Mouse (Mus musculus) ovary, postnatal 14 days (tissue): Measurements from ENCODE around the gene Gimap9.

ENCODE experiments used
- DNase-seq: peaks from one replicate; pipeline ENCODE4 v3.0.0; 2022; ENCODE audit warnings: low spot score

Gimap9 gene

DNA sequence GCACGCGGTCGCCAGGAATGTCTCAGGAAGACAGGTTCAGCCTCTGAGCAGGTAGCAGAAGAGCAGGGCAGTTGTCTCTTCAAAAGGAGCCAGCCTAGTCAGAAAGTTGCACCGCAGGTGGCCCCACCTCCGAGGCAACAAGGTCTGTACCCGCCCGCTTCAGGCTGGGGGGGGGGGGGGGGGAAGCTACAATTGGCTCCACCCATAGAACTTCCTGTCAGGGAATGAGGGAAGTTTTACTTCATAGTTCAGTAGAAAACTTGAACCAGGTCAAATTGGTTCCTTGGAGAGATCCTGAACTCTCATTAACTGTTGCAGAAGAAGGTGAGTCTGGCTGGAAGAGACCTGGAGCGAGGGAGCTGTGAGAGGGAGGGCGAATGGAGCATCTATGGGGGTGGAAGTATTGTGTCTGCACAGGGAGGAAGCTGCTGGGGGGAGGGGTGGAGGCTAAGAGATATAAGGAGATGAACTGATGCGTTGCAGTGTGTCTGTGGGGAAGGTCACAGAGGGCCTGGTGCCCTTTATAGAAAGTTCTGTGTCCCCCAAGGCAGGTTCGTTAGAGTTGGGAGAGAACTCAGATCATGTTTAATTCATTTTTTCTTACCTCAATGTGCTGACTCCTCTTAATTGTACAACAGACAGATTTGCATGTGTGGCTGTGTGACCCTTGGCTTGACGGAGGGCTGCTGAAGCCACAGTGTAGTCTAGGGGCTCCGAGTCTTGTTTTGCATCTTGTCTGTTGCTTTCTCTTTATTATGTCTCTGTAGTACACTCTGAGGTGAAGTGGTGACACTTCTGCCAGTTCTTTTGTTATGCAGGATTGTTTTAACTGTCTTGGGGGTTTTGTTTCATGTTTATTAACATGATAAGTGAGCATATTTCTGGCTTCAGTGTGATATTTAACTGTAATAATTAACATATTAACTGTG is at the start of gene Gimap9:
Gimap9 (plus strand) TSS at position 199 of the 929 bp plus-strand sequence.
- DNase-seq = no peak

DNA sequence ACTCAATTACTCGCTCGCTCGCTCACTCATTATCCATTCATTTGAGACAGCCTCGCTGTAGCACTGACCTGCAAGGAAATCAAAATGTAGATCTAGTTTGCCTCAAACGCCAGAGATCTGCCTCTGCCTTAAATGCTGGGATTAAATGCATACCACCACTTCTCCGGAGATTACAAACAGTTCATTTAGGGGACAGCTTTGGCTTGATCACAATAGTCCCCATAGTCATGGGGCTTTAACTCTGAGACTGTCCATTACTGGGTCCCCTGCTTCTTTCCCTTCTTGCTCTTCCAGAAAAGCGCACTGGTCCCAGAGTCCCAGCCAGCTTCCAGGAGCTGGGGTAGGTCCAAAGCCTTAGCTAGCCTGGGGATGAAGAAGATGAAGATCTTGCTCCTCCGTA is 49.5 kb upstream of the Gimap9 start, which contains the start of gene AI854703:
AI854703 (plus strand) TSS at position 301 of the 400 bp plus-strand sequence.
- DNase-seq = no peak

DNA sequence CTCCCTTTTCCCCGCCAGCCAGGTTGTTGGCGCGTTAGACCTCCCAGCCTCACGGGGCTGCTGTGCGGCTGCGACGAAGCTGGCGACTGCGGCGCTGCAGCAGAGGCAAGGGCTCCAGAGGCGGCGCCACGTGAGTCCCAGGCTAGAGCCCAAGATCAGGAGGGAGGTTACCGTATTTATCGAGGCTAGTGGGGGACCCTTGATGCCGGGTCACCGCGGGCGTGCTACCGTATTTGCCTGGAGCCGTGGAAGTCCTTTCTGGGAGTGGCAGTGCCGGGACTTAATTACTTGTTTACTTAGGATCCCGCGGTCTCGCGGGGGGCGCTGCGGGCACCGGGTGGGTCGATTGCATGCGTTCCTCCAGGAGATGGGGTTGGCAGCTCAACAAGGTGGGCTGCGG is 48.9 kb upstream of the Gimap9 start:
- DNase-seq = peak; percentile 34

DNA sequence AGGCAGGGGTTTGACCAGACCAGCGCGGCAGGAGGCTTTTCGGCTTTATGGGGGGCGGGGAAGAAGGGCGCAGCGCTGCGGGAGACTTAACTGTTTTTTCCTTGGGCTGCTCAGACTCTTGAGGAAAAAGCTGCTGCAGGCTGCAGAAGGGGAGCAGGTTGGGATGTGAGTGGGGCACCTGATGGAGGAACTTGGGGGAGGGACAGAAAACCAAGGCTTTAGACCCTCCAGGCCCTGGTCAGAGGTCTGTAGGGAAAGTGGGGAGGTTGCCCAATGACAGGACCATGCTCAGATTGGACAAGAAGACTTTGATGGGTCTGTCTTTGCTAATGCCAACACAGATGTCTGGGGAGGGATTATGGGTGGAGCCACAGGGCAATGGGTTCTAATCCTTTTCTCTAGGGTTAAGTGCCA is 48.4 kb upstream of the Gimap9 start:
- no peak for DNase-seq

DNA sequence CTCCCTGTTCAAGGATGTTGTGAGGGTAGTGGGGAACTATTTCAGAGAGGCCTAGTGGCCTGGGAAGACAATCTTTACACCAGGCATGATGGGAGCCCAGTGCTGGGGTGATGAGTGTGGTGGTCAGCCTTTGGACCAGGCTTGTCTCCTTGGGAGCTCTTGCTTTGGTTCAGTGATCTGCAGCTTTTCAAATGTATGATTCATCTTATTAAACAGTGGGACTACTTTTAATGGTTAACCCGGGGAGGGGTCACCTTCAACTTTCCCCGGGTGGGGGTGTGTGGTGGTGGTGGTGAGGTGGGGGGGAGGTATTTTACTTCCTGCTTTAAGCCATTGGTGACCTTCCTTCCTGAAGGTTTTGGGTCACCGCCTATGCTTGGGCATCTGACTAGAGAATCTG is 47.6 kb upstream of the Gimap9 start:
- no peak for DNase-seq

DNA sequence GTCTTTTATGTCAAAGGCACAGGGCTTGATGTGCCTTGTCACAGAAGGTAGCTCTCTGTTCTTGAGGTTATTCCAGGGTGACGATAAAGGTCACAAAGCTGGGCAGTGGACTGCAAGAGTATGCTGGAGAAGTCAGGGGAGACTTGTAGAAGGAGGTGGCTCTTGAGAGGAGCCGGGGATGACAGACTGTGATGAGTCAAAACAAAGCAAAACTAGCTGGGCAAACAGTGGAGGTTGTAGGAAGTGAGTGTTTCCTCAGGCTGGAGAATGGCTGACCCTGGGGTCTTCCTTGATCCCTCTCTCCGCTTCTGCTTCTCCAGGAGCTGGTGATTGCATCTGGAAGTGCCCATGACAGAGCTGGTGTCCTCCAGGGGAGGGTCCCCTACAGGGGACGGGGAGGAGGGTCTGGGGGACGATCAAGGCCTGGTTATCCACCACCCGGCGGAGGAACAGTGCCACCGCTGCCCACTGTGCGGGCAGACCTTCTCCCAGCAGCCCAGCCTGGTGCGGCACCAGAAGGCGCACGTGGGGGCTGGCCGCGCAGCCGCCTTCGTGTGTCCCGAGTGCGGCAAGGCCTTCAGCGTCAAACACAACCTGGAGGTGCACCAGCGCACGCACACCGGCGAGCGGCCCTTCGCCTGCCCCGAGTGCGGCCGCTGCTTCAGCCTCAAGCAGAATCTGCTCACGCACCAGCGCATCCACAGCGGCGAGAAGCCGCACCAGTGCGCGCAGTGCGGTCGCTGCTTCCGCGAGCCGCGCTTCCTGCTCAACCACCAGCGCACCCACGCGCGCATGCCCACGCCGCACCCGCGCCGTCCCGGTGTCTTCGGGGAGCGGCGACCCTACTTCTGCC is 46.9 kb upstream of the Gimap9 start:
- no peak for DNase-seq

DNA sequence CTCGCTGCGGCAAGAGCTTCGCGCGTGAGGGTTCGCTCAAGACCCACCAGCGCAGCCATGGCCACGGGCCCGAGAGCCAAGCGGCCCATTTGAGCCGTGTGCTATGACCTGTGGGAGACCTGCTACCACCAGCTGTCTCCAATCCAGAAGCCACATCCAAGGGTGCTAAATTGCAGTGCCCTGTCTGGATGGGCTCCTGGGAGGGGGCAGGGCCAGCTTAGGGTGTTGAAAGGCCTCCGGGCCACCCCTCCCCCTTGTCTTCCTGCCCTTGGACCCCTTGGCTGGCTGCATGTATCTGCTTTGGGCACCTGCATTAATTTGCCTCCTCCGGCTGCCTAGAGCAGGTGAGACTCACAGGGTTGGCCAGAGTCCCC is 46.3 kb upstream of the Gimap9 start:
- no peak for DNase-seq

DNA sequence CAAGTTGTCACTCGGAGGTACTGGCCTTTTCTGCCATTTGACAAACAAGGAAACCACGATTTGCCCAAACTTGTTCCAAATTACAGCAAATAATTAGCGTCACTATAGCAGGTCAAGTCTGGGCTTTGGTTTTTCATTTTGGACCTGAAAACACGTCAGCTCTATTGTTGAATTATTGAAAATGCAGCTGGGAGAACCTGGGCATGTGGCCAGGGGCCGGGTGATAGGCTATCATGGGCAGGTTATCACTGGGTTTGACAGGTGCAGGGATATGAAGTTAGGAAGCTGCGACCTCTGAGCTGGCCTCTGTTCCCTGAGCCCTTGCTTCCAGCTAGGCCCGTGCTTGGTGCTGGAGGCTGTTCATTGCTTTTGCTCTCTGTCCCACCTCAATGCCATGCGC is 45.1 kb upstream of the Gimap9 start:
- DNase-seq = no peak

DNA sequence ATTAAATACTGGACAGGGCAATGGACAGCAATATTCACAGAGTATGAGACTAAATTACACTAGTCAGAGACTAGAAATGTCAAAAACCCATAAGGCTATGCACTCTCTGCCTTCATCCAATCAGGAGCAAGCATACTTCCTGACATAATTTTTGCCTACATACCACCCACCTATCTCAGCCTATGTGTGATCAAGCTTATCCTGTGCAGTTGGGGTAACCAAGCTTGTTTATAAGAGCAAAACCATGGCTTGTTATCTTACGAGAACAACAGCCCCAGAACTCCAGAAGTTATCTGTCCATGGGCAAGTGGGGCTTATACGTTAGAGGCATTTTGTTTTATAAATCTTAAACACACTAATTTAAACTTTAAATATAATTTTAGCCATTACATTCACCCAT is 40.8 kb upstream of the Gimap9 start:
- DNase-seq = no peak

DNA sequence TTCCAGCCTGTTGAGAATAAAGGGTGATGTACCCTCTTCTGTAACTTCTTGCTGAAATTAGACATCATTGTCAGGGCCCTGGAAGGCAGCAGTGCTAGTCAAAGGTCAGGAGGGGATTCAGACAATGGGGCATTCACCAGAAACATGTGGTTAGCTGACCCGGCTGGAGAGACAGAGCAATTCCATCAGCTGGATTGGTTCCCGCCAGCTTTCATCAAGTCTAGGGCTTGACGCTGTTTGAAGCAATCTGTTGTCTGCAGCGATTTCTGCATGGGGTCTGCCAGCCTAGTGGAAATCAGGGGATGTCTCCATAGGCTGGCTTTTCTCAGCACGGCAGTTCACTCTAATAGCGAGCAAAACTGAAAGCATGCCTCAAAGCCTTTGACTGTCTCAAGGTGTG is 39.4 kb upstream of the Gimap9 start:
- DNase-seq = no peak

DNA sequence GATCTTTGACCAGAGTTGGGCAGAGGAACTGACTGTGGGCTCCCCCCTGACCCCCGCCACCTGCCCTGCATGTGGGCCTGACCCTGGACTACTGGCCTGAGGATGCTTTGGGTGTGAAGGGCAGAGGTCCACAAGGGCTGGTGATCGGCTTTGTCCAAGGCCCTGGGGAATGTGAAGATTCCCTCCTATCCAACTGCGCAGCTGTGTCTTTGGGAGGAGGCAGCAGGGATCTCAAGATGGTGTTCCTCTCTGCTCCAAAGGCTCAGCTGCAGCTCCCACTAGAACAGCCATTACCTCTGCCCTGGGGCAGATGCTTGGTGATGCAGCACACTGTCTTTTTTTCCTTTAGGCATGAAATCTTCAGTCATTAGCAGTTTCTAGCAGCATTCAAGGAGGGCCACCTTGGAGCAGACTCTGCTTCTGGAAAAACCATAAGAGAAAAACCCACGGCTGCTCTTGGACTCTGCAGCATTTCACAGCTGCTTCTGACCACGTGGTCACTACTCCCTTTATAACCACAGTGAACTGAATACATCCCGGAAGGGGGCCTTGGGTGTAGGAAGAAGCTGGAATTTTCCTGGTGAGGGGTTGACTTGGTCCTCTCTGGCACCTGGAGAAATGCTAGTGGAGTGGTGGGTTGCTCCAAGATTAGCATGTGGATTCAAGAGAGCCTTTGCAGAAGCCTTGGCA is 38.0 kb upstream of the Gimap9 start:
- DNase-seq = no peak

DNA sequence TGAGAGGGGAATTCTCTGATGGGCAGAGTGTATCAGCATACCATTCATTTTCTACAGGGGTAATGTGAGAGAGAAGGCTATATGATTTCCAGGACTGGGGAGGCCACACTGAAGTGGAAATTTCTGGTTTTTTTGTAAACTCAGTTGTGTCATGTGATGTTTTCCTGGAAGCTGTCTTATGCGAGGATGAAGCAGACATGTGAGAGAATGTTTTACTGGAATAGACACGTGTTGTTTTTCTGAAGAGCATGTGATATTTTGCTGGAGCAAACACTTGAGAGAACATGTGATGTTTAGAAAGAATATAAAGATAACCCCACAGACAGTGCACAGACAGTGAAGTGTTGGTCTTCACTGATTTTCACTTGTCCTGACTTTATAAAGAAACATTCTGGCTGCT is 37.4 kb upstream of the Gimap9 start:
- DNase-seq = no peak

DNA sequence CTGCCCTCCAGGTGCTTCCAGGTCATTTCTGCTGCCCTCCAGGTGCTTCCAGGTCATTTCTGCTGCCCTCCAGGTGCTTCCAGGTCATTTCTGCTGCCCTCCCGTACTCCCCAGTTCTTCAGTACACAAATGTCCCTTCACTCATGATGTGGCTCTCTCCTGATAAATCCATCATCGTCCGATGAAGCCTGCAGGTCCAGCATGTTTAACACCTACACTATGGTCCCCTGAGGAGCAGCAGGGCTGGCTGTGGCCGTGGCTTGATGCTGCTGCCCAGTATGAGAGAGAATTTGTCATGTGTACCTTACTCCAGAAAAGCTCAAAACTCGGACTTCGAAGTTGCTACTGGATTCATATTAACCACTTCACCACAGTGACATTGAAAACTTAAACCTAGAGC is 34.5 kb upstream of the Gimap9 start:
- no peak for DNase-seq

DNA sequence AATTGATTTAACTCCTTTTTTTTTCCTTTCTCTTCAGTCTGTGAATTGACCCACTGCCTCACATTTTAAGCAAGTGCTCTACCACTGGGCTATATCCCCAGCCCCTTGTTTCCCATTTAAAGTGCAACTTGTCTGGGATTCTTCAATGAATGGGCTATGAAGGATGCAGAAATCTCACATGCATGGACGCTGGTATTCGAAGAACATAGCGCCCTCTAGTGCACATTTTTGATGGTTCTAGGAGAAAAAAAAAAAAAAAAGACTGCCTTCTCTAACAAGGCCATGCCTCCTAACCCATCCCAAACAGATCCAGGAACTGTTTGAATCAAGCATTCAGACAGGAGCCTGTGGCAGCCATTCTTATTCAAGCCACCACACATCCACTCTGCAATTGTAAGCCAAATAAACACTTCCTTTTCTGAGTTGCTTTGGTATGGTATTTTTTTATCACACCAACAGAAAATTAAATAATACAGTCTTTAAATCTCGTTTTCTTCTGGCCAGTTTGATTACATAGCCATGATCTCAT is 33.1 kb upstream of the Gimap9 start:
- DNase-seq = peak; percentile 39

DNA sequence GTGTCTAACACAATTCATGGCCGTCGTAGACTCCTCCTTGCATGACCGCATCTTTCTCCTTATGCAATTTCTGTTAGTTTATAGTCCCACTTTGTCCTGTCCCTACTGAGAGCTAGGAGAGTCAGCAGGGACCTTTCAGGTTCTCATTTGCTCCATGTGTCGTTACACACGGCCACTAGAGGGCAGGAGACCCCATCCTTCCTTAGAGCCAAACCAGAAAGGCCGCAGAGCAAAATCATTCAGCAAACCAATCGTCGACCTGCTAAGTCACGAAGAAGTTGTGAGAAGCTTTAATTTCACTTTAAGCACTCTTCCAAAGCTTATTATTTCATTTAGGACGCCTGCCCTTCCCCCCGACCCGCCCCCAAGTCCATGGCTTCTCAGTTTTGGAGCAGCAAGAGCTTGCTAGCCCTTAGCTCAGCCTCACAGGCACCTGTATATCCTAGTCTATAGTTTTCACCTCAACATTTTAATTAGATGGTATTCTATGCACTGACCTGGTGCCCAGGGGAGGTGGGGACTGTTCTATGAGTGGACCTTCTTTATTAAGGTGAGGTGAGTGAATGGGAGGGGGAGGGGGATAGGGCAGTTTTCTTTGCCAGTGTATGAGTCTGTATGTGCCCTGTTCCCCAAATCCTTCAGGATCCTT is 30.1 kb upstream of the Gimap9 start:
- DNase-seq = peak; percentile 60

DNA sequence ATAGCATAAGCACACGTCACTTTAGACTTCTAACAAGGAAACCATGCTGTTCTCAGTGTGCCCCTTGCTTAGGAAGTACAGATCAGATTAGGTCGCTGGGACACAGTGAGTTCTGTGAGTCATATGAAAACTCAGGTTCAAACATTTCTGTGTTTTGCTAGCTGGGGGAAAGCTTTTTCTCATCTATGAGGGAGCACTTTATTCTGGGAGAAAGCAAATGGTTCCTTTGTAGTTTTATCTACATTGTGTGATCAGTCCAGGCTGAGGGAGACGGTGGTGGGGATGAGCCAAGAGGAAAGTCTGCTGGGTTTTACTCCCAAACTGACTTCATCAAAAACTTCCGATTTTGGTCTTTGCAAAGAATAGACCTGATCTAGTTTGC is 29.6 kb upstream of the Gimap9 start:
- DNase-seq = no peak

DNA sequence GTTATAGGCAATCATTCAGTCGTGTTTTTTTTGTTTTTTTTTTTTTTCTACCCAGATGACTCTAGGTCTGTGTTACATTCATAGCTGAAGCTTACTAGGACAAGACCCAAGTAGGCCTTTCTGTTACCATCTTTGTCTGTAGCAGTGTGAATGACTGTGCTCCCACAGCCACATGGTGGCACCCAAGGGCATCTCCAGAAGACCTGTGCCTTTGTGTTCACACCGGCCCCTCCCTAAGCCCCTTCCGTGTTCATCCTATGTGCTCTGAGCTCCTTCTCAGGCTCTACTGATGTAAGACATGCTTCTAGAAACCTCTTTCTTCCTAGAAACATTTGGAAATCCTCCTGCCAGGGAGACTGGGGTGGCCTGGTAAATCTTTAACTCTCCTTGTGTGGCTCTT is 28.9 kb upstream of the Gimap9 start, which contains the start of gene Gimap8:
Gimap8 (plus strand) TSS at position 240 of the 400 bp plus-strand sequence.
- DNase-seq = no peak

DNA sequence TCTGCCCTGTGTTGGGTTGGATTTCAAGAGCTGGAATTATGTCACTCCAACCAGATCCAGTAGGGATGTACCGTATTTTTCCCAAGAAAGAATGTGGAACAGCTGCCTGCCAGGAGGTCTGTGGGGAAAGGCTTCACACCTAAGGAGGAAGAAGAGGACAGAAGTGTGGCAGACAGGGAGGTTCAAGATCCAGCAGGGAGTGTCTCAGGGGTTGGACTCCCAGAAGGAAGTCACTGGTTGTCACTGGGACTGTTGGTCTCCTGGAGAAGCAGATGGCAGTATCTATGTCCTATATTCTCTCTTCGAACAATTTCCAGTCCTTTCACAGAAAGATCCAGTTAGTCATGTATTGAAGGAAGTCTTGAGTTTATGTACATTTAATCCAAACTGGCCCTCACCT is 28.3 kb upstream of the Gimap9 start:
- no peak for DNase-seq

DNA sequence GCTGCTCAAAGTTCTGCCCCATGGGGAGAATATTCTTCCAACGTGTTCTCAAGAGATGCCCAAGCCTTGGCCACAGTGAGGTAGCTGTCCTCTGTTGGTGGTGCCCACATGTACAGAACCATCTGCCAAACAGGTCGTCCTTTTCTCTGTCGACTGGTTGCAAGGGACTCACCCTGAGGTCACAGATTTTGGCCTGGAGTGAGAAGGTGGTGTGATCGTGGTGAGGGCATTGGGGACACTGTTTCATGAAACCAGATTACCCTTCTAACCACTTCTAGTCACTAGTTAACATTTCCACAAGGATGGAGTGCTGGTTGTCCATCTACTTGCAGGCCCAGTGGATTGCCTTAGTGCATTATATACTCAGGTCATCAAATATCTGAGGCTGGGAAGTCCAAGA is 27.1 kb upstream of the Gimap9 start:
- no peak for DNase-seq

DNA sequence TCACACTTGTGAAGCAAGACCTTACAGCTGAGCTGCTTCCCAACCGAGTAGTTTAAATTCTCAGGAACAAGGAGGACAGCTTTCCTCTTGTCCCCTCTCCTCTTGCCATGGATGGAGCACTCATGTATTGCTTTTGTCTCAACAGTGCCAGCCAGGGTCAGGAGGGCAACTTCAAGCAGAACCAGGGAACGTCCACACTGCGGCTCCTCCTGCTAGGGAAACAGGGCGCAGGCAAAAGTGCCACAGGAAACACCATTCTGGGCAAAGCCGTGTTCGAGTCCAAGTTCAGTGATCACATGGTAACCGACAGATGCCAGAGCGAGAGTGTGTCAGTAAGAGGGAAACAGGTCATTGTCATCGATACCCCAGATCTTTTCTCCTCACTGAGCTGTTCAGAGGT is 25.9 kb upstream of the Gimap9 start:
- no peak for DNase-seq

DNA sequence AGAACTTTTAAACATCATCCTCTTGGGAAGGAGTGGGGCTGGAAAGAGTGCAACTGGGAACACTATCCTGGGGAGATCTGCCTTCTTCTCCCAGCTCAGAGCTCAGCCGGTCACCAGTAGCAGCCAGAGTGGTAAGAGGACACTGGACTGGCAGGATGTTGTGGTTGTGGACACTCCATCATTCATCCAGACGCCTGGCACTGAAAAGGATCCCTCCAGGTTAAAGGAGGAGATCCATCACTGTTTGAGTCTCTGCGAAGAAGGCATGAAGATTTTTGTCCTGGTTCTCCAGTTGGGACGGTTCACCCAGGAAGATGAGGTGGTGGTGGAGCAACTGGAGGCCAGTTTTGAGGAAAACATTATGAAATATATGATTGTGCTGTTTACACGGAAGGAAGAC is 17.2 kb upstream of the Gimap9 start:
- no peak for DNase-seq

DNA sequence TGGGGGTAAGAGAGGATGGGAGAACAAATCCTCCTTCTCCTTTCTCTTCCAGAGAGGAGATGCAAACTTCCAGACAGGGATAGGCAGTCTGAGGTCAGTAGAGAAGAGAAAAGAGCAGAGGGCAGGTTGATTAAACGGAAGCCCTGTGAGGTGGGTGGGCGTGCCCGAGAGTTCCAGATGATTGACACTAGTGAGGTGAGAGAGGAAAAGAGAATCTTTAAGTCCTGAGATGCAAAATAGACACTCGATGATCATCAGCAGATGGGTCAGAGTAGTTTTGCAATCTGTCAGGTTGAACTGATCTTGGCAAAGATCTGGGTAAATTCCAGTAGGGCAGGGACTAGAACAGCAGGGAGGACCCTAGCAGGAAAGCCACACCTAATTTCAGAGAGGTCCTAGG is 11.2 kb upstream of the Gimap9 start:
- no peak for DNase-seq
